Mouse (Mus musculus) lung, postnatal 25 days (tissue): ENCODE data around the gene Anp32b.

ENCODE experiments used
- DNase-seq: peaks from one replicate; pipeline ENCODE4 v3.0.0; 2022; ENCODE audit warnings: low spot score

Anp32b gene

GRCm38 (mm10) chr4:46505361-46506057 lies 54.8 kb downstream of the Anp32b start:
- DNase-seq, result no peak

GRCm38 (mm10) chr4:46506801-46507610 lies 56.3 kb downstream of the Anp32b start:
- peak; percentile 95 for DNase-seq

GRCm38 (mm10) chr4:46507736-46508460 lies 57.2 kb downstream of the Anp32b start:
- DNase-seq, result peak; percentile 87

- no peak for DNase-seq
Observed at GRCm38 (mm10) chr4:46520491-46520890, 69.8 kb downstream of the Anp32b start.

- DNase-seq, result peak; percentile 44
Observed at GRCm38 (mm10) chr4:46521457-46521856, 70.8 kb downstream of the Anp32b start.
